Mouse (Mus musculus): ENCODE measurements around the gene Vars2.

GRCm38 (mm10) chr17:35716114-35716513, 48.7 kb upstream of the Vars2 start:
- TF ChIP-seq MAX (IDR thresholded peaks at IDR 0.05; ENCODE audit: low read length): no peak
- TF ChIP-seq CHD1 (IDR thresholded peaks at IDR 0.05; ENCODE audit: low read depth, low read length): no peak
- TF ChIP-seq POLR2A (IDR thresholded peaks at IDR 0.05; ENCODE audit: low read depth, low read length): no peak
- no peak for TF ChIP-seq CTCF (conservative IDR thresholded peaks at IDR 0.05 in 1 of 2, IDR thresholded peaks at IDR 0.05 in 1 of 2; ENCODE audit: low read depth in 2 of 2, low read length in 2 of 2)
